Mouse (Mus musculus) left cerebral cortex, postnatal 14 days (tissue): ENCODE measurements around the gene Cyp2ab1. TPM values are rescaled to one million over a fixed set of nuclear protein-coding genes. Genes with fewer than 3 reads are reported as not detected.
"Not testable (repeated sequence)": the region's sequence is repeated elsewhere in the genome, so short reads cannot be mapped to it uniquely, and the experiment has no call there.

Source experiments
- DNase-seq, 2 experiments: peaks; one replicate each; pipeline ENCODE4 v3.0.0; 2021 to 2022; ENCODE audit warnings: low spot score in 2 of 2, mixed read lengths in 1 of 2
- intact Hi-C: fragments of 180-260 bp; cut with DNase I; formaldehyde crosslinking; loops from one replicate; pipeline ENCODE4 v1.15.1; 2025
- long read RNA-seq, 2 experiments: library from polyadenylated mRNA; stranded (forward); transcript quantifications; one replicate each; pipeline ENCODE4 v2.0.0; 2021
- total RNA-seq, 2 experiments: library from RNA; stranded (reverse); gene quantifications; 2 replicates each; pipeline ENCODE4 v1.2.3; 2021

Cyp2ab1 gene
- not detected for total RNA-seq
- long read RNA-seq, experiment 1, partial matches to known transcripts: 1 of 1 reads
- long read RNA-seq, experiment 1, other reads (novel, unspliced or antisense): 0 of 1 reads
- long read RNA-seq, experiment 2: 0 reads

DNA sequence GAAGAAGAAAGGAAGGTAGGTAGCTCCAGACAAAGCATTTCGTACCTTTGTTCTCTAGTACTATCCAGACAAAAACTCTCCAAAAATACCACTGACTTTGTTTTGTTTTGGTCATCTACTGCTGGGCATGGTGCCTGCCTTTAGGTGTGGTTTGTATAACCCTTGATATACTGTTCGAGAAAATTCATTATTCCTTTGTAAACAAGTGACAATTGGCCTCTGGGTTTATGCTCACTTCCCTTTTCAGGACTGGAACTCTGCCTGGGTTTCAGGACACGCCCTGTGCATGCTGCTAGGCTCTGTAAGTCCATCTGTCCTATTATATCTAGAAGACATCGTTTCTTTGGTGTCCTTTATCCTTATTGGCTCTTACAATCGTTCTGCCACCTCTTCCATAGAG, at the start of gene Cyp2ab1:
Gene Cyp2ab1 (minus strand): TSS at position 119 of the 400 bp plus-strand sequence.
- DNase-seq: no peak
- intact Hi-C loops: no loop called here

- no peak for DNase-seq
- intact Hi-C loops: no loop called here
These were observed 46.5 kb upstream of the Cyp2ab1 start for GRCm38 (mm10) chr16:20371731-20372130.

- intact Hi-C loops: no loop called here
- DNase-seq: no peak
These were observed 43.0 kb upstream of the Cyp2ab1 start for GRCm38 (mm10) chr16:20368221-20368620.

GRCm38 (mm10) chr16:20362121-20362520, 36.9 kb upstream of the Cyp2ab1 start:
- intact Hi-C loops: no loop called here
- no peak for DNase-seq

- DNase-seq, intact Hi-C loops: not testable (repeated sequence)
These were observed 36.3 kb upstream of the Cyp2ab1 start for GRCm38 (mm10) chr16:20361496-20361895.

DNA sequence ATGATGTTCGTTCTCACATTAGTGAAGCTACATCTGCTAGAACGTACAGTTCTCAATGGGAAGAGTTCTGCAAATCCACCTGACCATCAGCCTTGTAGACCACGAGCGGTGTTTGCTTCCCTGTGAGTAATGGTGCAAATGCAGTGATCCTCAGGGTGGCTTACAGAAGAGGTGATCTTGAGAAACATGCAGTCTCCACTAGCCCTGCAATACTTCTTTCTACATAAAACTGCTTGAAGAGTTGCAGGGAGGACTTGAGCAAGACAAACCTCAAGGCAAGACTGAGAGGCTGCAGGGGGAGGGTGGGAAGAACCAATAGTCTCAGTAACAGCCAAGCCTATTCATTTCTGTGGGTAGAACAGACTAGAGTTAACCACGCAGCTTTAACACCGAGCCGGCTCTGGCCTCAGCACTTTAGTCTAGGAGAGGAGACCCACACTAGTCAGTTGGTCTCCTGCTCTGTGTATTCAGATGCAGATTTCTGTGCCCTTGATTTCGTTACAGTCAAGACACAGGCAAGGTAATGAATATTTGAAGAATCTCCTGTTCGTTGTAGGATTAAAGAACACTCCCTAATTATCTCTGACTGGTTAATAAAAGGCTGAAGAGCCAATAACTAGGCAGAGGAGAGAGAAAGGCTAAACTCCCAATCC, 34.6 kb upstream of the Cyp2ab1 start:
- intact Hi-C loops: no loop called here

GRCm38 (mm10) chr16:20357837-20358236, 32.6 kb upstream of the Cyp2ab1 start:
- intact Hi-C loops: loop anchor here (2.0 kb wide), 1 partner anchor 39 kb away; no protein-coding TSS in a partner anchor

More for the DNA sequence above, 34.6 kb upstream of the Cyp2ab1 start:
- DNase-seq: no peak

DNA sequence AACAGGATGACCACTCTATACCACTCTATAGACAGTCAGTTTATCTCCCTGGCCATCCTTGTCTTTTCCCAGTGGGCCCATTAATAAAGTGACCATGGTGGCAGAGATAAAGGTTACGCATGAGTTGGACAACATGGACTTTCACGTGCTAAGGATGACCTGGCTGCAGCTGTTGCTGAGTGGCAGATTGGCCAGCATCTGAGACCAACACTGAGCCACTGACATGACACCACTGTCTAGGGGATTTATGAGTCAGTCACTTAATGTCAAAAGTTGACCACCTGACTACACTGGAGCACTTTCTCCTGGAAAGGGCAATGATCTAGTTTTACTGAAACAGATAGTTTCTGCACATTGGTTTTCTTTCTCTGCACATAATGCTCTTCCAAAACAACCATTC, 29.6 kb upstream of the Cyp2ab1 start:
- intact Hi-C loops: no loop called here
- DNase-seq: no peak

More at GRCm38 (mm10) chr16:20357837-20358236, 32.6 kb upstream of the Cyp2ab1 start:
- DNase-seq: no peak

DNA sequence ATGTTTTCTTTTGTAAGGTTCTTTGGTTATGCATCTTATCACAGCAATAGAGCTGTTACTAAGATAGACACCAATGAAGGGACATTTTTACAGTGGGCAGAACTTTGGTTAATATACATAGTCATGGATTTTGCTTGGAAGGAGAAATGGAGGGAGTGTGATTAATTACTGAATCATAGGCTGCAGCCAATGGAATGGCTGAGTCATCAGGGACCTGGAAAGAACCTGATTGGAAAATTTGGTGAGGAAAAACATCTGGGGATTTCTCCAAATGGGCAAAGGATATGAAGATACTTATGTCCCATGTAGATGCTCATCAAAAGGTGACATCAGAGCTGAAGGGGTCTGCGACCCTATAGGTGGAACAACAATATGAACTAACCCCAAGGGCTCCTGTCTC, 28.8 kb upstream of the Cyp2ab1 start:
- intact Hi-C loops: no loop called here
- no peak for DNase-seq

GRCm38 (mm10) chr16:20345464-20345863, 20.3 kb upstream of the Cyp2ab1 start:
- no peak for DNase-seq
- intact Hi-C loops: no loop called here

GRCm38 (mm10) chr16:20338616-20339015, 13.4 kb upstream of the Cyp2ab1 start:
- intact Hi-C loops: no loop called here
- DNase-seq: peak; percentile 70 to 78

DNA sequence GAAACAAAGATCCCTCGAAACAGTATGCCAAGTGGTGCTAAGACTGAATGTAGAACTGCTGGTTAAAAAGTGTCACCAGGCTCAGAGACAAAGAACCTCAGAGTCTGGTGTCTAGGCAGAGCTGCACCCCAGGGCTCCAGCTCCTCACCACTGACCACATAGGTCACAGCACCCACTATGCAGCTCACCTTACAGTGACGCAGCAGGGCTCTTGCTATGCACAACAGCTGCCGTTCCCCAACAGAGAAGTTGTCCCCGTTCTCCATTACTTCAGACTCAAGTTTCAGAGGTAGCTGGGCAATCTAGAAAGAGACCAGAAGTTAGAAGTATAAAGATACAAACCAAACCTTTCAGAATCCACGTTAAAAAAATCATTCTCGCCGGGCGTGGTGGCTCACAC, 9.7 kb upstream of the Cyp2ab1 start:
- DNase-seq: no peak
- intact Hi-C loops: no loop called here

DNA sequence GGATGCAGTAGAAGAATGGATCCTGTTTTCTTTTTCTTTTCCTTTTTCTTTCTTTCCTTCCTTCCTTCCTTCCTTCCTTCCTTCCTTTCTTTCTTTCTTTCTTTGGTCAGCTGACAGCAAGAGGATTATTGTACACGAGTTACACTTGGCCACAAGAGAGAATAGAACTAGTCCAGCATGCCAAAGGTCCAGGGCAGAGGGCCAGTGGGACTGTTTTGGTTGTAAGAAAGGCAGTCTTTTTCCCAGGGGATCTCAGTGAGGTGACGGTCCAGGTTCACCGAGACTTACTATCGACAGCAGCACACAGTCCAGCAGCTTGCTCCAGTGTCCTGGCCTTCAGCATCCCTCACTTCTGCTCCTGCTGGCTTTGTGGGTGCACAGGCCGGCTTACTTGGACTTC, 3.1 kb upstream of the Cyp2ab1 start:
- DNase-seq: no peak
- intact Hi-C loops: no loop called here

- intact Hi-C loops: no loop called here
These were observed 1.3 kb downstream of the Cyp2ab1 start for GRCm38 (mm10) chr16:20323907-20324306.

DNA sequence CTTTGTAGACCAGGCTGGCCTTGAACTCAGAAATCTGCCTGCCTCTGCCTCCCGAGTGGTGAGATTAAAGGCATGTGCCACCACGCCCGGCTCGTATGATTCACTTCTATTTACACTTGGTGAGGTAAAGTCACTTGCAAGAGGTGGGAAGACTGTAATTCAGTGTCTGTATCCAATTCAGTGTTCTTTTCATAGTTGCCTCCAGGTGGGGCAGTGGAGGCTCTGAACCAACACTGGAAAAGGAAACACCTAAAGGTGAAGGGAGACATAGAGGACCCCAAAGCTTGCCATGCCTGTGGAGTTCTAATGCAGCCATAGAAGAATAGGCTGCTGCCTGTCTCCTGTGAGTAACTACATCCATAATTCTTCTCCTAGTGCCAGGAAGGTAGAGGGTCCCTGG, 2.9 kb downstream of the Cyp2ab1 start:
- intact Hi-C loops: no loop called here
- DNase-seq: no peak

More at GRCm38 (mm10) chr16:20323907-20324306, 1.3 kb downstream of the Cyp2ab1 start:
- no peak for DNase-seq

DNA sequence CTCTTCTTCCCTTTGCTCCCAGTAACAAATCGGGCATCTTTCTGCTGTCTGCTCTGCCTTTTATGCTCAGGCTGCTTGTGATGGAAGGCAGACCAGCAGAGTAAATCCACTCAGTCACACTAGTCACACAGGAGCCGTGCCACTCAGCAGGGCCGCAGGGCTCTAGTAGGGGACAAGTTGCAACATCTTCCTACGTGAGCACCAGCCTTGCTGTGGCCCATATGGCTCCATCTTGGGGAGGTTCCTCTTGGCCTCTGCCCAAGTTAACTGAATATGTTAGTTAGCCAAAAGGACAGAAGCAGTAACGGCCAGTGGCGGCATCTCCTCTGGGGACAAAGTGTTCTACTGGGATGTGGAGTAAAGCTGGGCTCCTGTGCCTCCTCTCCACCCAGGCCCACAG, 8.4 kb downstream of the Cyp2ab1 start:
- intact Hi-C loops: no loop called here
- DNase-seq: no peak

GRCm38 (mm10) chr16:20315266-20315665, 9.9 kb downstream of the Cyp2ab1 start:
- DNase-seq: no peak
- intact Hi-C loops: no loop called here

DNA sequence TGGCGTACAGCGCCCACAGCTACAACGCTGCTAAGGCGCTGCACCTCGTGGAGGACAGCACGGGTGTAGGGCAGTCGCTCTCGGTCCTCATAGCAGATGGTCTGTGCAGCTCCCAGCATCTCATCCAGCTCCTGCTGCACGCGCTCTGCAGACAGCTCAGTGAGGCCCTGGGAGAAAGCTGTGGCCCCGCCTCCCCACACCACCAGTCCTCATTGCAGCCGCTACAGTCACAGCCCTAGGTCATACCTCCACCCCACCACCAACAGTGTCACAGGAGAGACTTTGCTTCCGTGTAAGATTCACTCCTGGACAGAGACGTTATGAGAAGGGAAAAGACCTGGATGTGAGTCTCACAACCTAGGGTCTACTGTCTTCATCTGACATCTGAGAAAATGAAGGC, 12.9 kb downstream of the Cyp2ab1 start:
- intact Hi-C loops: no loop called here
- no peak for DNase-seq

DNA sequence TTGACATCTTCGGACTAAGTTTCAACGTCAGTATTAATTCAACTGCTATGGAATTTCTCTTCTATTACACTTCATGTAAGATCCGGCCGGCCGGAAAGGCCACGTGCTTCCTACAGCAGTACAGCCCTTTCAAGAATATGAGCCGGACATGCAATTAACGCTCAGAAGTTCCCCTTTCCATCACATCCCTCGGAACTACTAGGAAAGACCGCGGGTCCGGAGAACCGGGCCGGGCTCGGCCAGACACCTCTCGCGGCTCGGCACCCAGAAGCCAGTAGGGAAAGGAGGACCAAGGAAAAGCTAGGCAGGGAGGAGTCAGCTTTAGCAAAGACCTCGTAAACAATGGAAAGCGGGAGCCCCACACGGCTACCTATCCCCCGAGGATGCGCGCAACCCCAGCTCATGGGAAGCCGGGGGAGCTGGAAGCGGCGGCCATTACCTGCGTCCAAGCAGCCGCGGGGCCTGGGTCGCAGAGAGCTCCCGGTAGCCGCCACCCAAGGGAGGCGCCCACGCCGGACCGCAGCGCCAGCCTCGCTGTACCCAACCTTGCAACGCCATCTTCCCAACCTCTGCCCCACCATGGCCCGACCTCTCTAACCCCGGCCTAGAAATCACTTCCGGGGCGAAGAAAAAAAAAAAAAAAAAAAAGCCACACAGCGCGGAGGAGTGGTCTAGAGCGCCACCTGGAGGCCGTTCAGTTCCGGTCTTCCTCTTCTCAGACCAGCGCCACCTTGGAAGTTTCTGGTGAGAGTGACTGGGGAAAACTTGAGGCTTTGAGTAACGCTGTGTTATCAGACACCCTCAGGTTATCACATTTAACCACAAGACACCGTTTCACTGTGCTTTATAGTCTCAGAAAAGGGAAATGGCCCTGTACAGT, 23.2 kb downstream of the Cyp2ab1 start, which contains the start of gene Parl:
Gene Parl (minus strand): TSS at position 618 of the 880 bp plus-strand sequence.
- intact Hi-C loops: loop anchor here (1.0 to 10.0 kb wide), 3 partner anchors 60 to 173 kb away; partner anchors contain the start of gene Map6d1
- peak; percentile 85 to 88 for DNase-seq

DNA sequence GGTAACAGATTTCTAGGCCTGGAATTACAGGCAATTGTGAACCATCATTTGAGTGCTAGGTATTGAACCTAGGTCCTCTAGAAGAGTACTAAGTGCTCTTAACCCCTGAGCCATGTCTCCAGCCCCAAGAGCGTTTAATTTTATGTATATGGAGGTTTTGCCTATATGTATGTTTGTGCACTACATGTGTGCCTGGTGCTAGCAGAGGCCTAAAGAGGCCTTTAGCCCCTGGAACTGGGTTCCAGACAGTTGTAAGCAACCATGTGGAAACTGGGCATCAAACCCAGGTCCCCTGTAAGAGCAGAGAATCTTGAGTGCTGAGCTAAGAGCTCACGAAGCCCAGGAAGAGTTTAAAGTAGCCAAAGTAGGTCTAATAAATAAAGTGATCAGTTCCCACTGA, 25.1 kb downstream of the Cyp2ab1 start:
- DNase-seq: no peak
- intact Hi-C loops: loop anchor here (5.0 to 10.0 kb wide), 2 partner anchors 58 to 175 kb away; partner anchors contain the start of gene Map6d1
